Comparison of ENCODE assay signal across 27 mouse cellular contexts in the genomic region with DNA sequence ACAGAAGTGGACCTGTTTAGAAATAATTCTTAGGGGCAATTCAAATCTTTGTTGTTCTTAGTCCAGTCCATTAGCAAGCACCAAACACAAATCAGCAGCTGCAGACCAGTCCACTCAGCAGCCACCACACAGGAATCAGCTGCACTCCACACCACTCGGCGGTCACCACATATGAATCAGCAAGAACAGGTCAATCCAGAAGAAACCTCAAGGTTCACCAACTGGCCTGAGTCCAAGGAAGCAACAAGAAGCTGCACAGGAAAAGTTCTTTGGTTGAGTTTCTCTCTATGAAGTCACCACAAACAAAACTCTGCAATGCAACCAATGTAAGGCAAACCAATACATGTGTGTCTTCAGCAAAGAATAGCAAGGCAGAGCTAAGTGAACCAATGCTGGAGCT. TPM values are rescaled to one million over a fixed set of nuclear protein-coding genes. Genes with fewer than 3 reads are reported as not detected.
DNase-seq lines count a peak whose midpoint lies in the region; ATAC-seq and TF ChIP-seq lines count a peak whose summit lies in the region.
"Had no signal": no experiment of that assay in that cellular context is flagged by ENCODE, and none has a peak within 500 bp of the region (broad histone marks: within the 10 kb centered on the region; RNA-seq: fewer than 3 reads in every experiment).

No protein-coding gene starts in this region.

- H3K79me2 ChIP-seq in heart, adult 2 months (replicated peaks; ENCODE audit: control insufficient read depth, insufficient read depth, low read length): no peaks in the 10 kb centered on the region

- no peak for TF ChIP-seq EP300 in heart, adult 2 months (IDR thresholded peaks at IDR 0.05; ENCODE audit: insufficient read depth, low read depth, low read length)

- H3K36me3 ChIP-seq in heart, adult 2 months (ENCODE audit: control insufficient read depth, insufficient read depth, low read length): no peaks in the 10 kb centered on the region
- H3K36me3 ChIP-seq in hindbrain, embryonic 16.5 days (ENCODE audit: control insufficient read depth, insufficient read depth, low read length): no peaks in the 10 kb centered on the region
- H3K36me3 ChIP-seq: embryonic facial prominence, embryonic 13.5 days; forebrain, embryonic 12.5 days; G1E; heart, embryonic 12.5 days; hindbrain, embryonic 10.5 days had no signal

- TF ChIP-seq CTCF in left cerebral cortex, adult 2 months (IDR thresholded peaks at IDR 0.05): no peak
- TF ChIP-seq CTCF in heart, adult 2 months (IDR thresholded peaks at IDR 0.05): no peak

- no peak overlapping the region for H3K9ac ChIP-seq in heart, adult 2 months (ENCODE audit: low read depth, low read length)
- H3K9ac ChIP-seq in hindbrain, embryonic 16.5 days (ENCODE audit: low read depth, low read length): no peak overlapping the region
- H3K9ac ChIP-seq: embryonic facial prominence, embryonic 13.5 days; forebrain, embryonic 12.5 days; heart, embryonic 12.5 days; hindbrain, embryonic 14.5 days had no signal

- ATAC-seq in hindbrain, embryonic 16.5 days: no peak
- ATAC-seq: CD4-positive, CD25-positive, alpha-beta regulatory T cell, adult 4 months; forebrain, embryonic 16.5 days; intestine, postnatal 0 days had no signal

- peak; percentile 49 for DNase-seq in adrenal gland, adult 2 months
- DNase-seq in adrenal gland, postnatal 4 days (ENCODE audit: low spot score in 2 of 2): no peak
- DNase-seq in left cerebral cortex, adult 2 months (ENCODE audit: extremely low spot score in 1 of 2, low spot score in 2 of 2): no peak
- DNase-seq in left cerebral cortex, postnatal 14 days (ENCODE audit: low spot score in 2 of 2): no peak
- peak; percentile 16 for DNase-seq in adrenal gland, postnatal 25 days
- DNase-seq in heart, adult 2 months: no peak
- DNase-seq: B cell, adult 2 months; cerebellum, adult 8-10 months; cerebellum, postnatal 14 days; gastrocnemius, postnatal 14 days; kidney, adult 8-10 months had no signal

- 71% methylated on average over 2 of the region's 2 CpGs for WGBS in heart, adult 2 months
- 93% methylated on average over 2 of the region's 2 CpGs for WGBS in hindbrain, embryonic 16.5 days

- H3K4me3 ChIP-seq in left cerebral cortex, adult 2 months: no peak overlapping the region
- H3K4me3 ChIP-seq in heart, adult 2 months: no peak overlapping the region
- H3K4me3 ChIP-seq in hindbrain, embryonic 16.5 days (ENCODE audit: low read length): no peak overlapping the region
- H3K4me3 ChIP-seq: embryonic facial prominence, embryonic 13.5 days; forebrain, embryonic 12.5 days; heart, embryonic 12.5 days; hindbrain, embryonic 10.5 days had no signal

- no peaks in the 10 kb centered on the region for H3K4me1 ChIP-seq in heart, adult 2 months (ENCODE audit: control insufficient read depth, insufficient read depth, low read length)
- no peaks in the 10 kb centered on the region for H3K4me1 ChIP-seq in hindbrain, embryonic 16.5 days (ENCODE audit: control insufficient read depth, insufficient read depth, low read depth, low read length)
- H3K4me1 ChIP-seq: embryonic facial prominence, embryonic 13.5 days; forebrain, embryonic 12.5 days; heart, embryonic 12.5 days; hindbrain, embryonic 10.5 days had no signal

- intact Hi-C loops in left cerebral cortex, adult 2 months (cut with DNase I): no loop called here
- intact Hi-C loops in left cerebral cortex, postnatal 14 days (cut with DNase I): no loop called here
- intact Hi-C loops in heart, adult 2 months (cut with DNase I): no loop called here

- H3K27ac ChIP-seq in left cerebral cortex, adult 2 months: peak overlapping the region; percentile 21; the same call in 1 of the 2 replicates
- H3K27ac ChIP-seq in heart, adult 2 months: no peak overlapping the region
- no peak overlapping the region for H3K27ac ChIP-seq in hindbrain, embryonic 16.5 days (ENCODE audit: low read depth, low read length)
- H3K27ac ChIP-seq: embryonic facial prominence, embryonic 13.5 days; forebrain, embryonic 12.5 days; hindbrain, embryonic 10.5 days; hindbrain, embryonic 14.5 days had no signal

- TF ChIP-seq POLR2A in heart, adult 2 months (IDR thresholded peaks at IDR 0.05; ENCODE audit: insufficient read depth, low read depth, low read length): no peak

- no peak overlapping the region for H3K4me2 ChIP-seq in hindbrain, embryonic 16.5 days (ENCODE audit: low read length)
- H3K4me2 ChIP-seq: embryonic facial prominence, embryonic 13.5 days; forebrain, embryonic 12.5 days; heart, embryonic 12.5 days; hindbrain, embryonic 14.5 days had no signal

- no peaks in the 10 kb centered on the region for H3K27me3 ChIP-seq in heart, adult 2 months (ENCODE audit: control insufficient read depth, insufficient read depth, low read length)
- H3K27me3 ChIP-seq in hindbrain, embryonic 16.5 days (replicated peaks; ENCODE audit: control insufficient read depth, insufficient read depth, low read length): 0 out of 2 replicates have a peak, but pooled peaks cover 2% of the 10 kb centered on the region
- H3K27me3 ChIP-seq: embryonic facial prominence, embryonic 13.5 days had no signal

- no peaks in the 10 kb centered on the region for H3K9me3 ChIP-seq in hindbrain, embryonic 16.5 days (ENCODE audit: control insufficient read depth, low read length)
- H3K9me3 ChIP-seq: embryonic facial prominence, embryonic 13.5 days; forebrain, embryonic 12.5 days; heart, embryonic 12.5 days had no signal

RNA-seq across cellular contexts. Expression of a gene that starts 7.0 kb away (rescaled TPM):
- total RNA-seq in adrenal gland, adult 2 months (2021): 10 to 100 TPM; 25.8 to 34.1 TPM
- 9.8 and 14.0 TPM in 2 replicates for polyA plus RNA-seq in adrenal gland, adult 2 months (2012; rRNA removed)
- total RNA-seq in adrenal gland, postnatal 4 days (2021): 10 to 100 TPM; 42.3 to 47.5 TPM
- 10 to 100 TPM; 43.0 to 44.6 TPM for total RNA-seq in left cerebral cortex, adult 2 months (2021)
- 10 to 100 TPM; 33.8 to 38.8 TPM for total RNA-seq in left cerebral cortex, postnatal 14 days (2021)
- 31.1 and 35.9 TPM in 2 replicates for total RNA-seq in adrenal gland, postnatal 25 days (2021)
- 10 to 100 TPM; 15.0 to 15.6 TPM for total RNA-seq in heart, adult 2 months (2021)
- 7.9 and 14.5 TPM in 2 replicates for polyA plus RNA-seq in heart, adult 2 months (2012; rRNA removed)
- polyA plus RNA-seq in hindbrain, embryonic 16.5 days (2015; fragmentation: Nextera tagmentation; extraction: Ambion mirVana): 75.4 and 78.4 TPM in 2 replicates

RNA-seq across cellular contexts. Expression of a gene that starts 33.1 kb away (rescaled TPM):
- 10 to 100 TPM; 48.2 to 53.9 TPM for total RNA-seq in adrenal gland, adult 2 months (2021)
- polyA plus RNA-seq in adrenal gland, adult 2 months (2012; rRNA removed): 2.7 and 4.1 TPM in 2 replicates
- 10 to 100 TPM; 12.9 to 13.5 TPM for total RNA-seq in adrenal gland, postnatal 4 days (2021)
- total RNA-seq in left cerebral cortex, adult 2 months (2021): not detected
- total RNA-seq in left cerebral cortex, postnatal 14 days (2021): not detected
- total RNA-seq in adrenal gland, postnatal 25 days (2021): 38.2 and 46.5 TPM in 2 replicates
- 1 to 10 TPM in 1 of 2 experiments, under 1 TPM in 1; 0.73 to 1.3 TPM for total RNA-seq in heart, adult 2 months (2021)
- polyA plus RNA-seq in heart, adult 2 months (2012; rRNA removed): 6.8 and 12.0 TPM in 2 replicates
- polyA plus RNA-seq in hindbrain, embryonic 16.5 days (2015; fragmentation: Nextera tagmentation; extraction: Ambion mirVana): not detected in 2 replicates
- total RNA-seq: gastrocnemius, postnatal 14 days had no signal
- polyA plus RNA-seq: forebrain, embryonic 16.5 days; G1E; hindbrain, embryonic 14.5 days had no signal

RNA-seq across cellular contexts. Expression of a gene that starts 37.8 kb away (rescaled TPM):
- total RNA-seq in adrenal gland, adult 2 months (2021): not detected
- polyA plus RNA-seq in adrenal gland, adult 2 months (2012; rRNA removed): not detected in 2 replicates
- not detected for total RNA-seq in adrenal gland, postnatal 4 days (2021)
- not detected for total RNA-seq in left cerebral cortex, adult 2 months (2021)
- not detected for total RNA-seq in left cerebral cortex, postnatal 14 days (2021)
- not detected in 2 replicates for total RNA-seq in adrenal gland, postnatal 25 days (2021)
- total RNA-seq in heart, adult 2 months (2021): not detected
- not detected in 2 replicates for polyA plus RNA-seq in heart, adult 2 months (2012; rRNA removed)
- polyA plus RNA-seq in hindbrain, embryonic 16.5 days (2015; fragmentation: Nextera tagmentation; extraction: Ambion mirVana): not detected in 2 replicates
- total RNA-seq: common myeloid progenitor, adult 5-6 weeks; G1E; gastrocnemius, adult 18-20 months; gastrocnemius, postnatal 14 days; heart, adult 8-10 months; heart, postnatal 25 days had no signal
- polyA plus RNA-seq: CD4-positive, CD25-positive, alpha-beta regulatory T cell, adult 4 months; G1E; gonadal fat pad, adult 2 months; heart, embryonic 12.5 days; heart, embryonic 16.5 days; hindbrain, embryonic 10.5 days; hindbrain, embryonic 14.5 days; intestine, postnatal 0 days had no signal

Comparison
In these comparisons a context has a peak if more than half of its experiments do, and no peak if none do; other contexts are left out.
1. DNase-seq: peak in adrenal gland, adult 2 months (single experiment) and adrenal gland, postnatal 25 days (single experiment); none in adrenal gland, postnatal 4 days (0 of 2), left cerebral cortex, adult 2 months (0 of 2), left cerebral cortex, postnatal 14 days (0 of 2) and heart, adult 2 months (0 of 2).
2. RNA of a gene that starts 33.1 kb away (total RNA-seq): 48.2 to 53.9 TPM in adrenal gland, adult 2 months, 38.2 to 46.5 TPM in adrenal gland, postnatal 25 days and 12.9 to 13.5 TPM in adrenal gland, postnatal 4 days; 0.73 to 1.3 TPM in heart, adult 2 months, not detected in left cerebral cortex, adult 2 months and not detected in left cerebral cortex, postnatal 14 days; every median in the first group is over 4 times any median in the second.